Mouse (Mus musculus) olfactory bulb, adult 2 months (tissue): ENCODE results near the gene Rps27.

ENCODE experiments used
- CTCF ChIP-seq: fragments of 200-500 bp; IDR thresholded peaks from 2 replicates; pipeline ENCODE4 v1.5.1; 2012; ENCODE audit warnings: low read depth, mild to moderate bottlenecking, low read length, moderate library complexity; ENCODE audit not compliant: insufficient read depth
- POLR2A ChIP-seq: fragments of 200-500 bp; IDR thresholded peaks from 2 replicates; pipeline ENCODE4 v1.6.1; 2012; ENCODE audit warnings: mild to moderate bottlenecking, low read depth, low read length, moderate library complexity; ENCODE audit not compliant: insufficient read depth

- TF ChIP-seq CTCF (no peak), POLR2A (no peak)
Measured at GRCm38 (mm10) chr3:90248746-90249100, 35.3 kb upstream of the Rps27 start.
